Comparison of ENCODE assay signal across 9 mouse cellular contexts in genomic region chr10:122887528-122888183, GRCm38 (mm10).
DNase-seq lines count a peak whose midpoint lies in the region; ATAC-seq lines count a peak whose summit lies in the region.
"Had no signal": no experiment of that assay in that cellular context is flagged by ENCODE, and none has a peak within 500 bp of the region (broad histone marks: within the 10 kb centered on the region; RNA-seq: fewer than 3 reads in every experiment).

No protein-coding gene starts in this region.

- H3K4me1 ChIP-seq in kidney, embryonic 16.5 days (ENCODE audit: insufficient read depth, low read length): peaks cover 57% of the 10 kb centered on the region
- H3K4me1 ChIP-seq in heart, embryonic 14.5 days (ENCODE audit: control insufficient read depth in 2 of 2, insufficient read depth in 2 of 2, low read length in 2 of 2): peaks cover 43 to 55% of the 10 kb centered on the region in 2 experiments
- H3K4me1 ChIP-seq in liver, embryonic 12.5 days: peaks cover 8% of the 10 kb centered on the region; the same call in 1 of the 2 replicates

- no peak overlapping the region; the same call in 1 of the 2 replicates for H3K4me2 ChIP-seq in kidney, embryonic 16.5 days (replicated peaks; ENCODE audit: low read depth, low read length)
- H3K4me2 ChIP-seq in heart, embryonic 14.5 days (ENCODE audit: low read length): no peak overlapping the region
- no peak overlapping the region for H3K4me2 ChIP-seq in liver, embryonic 12.5 days

- peak overlapping the region; percentile 87 for H3K27ac ChIP-seq in kidney, embryonic 16.5 days (ENCODE audit: low read length)
- peak overlapping the region; percentile 2 to 57 for H3K27ac ChIP-seq in heart, embryonic 14.5 days (replicated peaks in 1 of 2; ENCODE audit: control insufficient read depth in 1 of 2, insufficient read depth in 1 of 2, low read depth in 2 of 2, low read length in 2 of 2)
- H3K27ac ChIP-seq in liver, embryonic 12.5 days: no peak overlapping the region

- H3K4me3 ChIP-seq in kidney, embryonic 16.5 days (ENCODE audit: low read length): no peak overlapping the region
- no peak overlapping the region for H3K4me3 ChIP-seq in heart, embryonic 14.5 days (ENCODE audit: control insufficient read depth in 1 of 2, insufficient read depth in 1 of 2, low read depth in 1 of 2, low read length in 2 of 2)
- no peak overlapping the region for H3K4me3 ChIP-seq in liver, embryonic 12.5 days

- no peak for DNase-seq in kidney, adult 11 months
- DNase-seq in embryo, embryonic 11 days: peak; percentile 79
- DNase-seq in urinary bladder, postnatal 14 days (ENCODE audit: low spot score): no peak
- no peak for DNase-seq in urinary bladder, postnatal 36 days (ENCODE audit: low spot score in 2 of 2)

- ATAC-seq in kidney, embryonic 16.5 days (ENCODE audit: low FRiP score, low TSS enrichment): peak; percentile 70
- ATAC-seq in heart, embryonic 14.5 days (ENCODE audit: insufficient number of reproducible peaks, insufficient read depth, low FRiP score, low read depth): no peak
- peak; percentile 28; the same call in 1 of the 2 replicates for ATAC-seq in liver, embryonic 12.5 days
- ATAC-seq in CD4-positive, CD25-positive, alpha-beta regulatory T cell, adult 4 months: no peak

- no peaks in the 10 kb centered on the region for H3K9me3 ChIP-seq in kidney, embryonic 16.5 days (ENCODE audit: low read length)
- no peaks in the 10 kb centered on the region for H3K9me3 ChIP-seq in heart, embryonic 14.5 days (ENCODE audit: control insufficient read depth, low read length)
- no peaks in the 10 kb centered on the region for H3K9me3 ChIP-seq in liver, embryonic 12.5 days (replicated peaks)

- WGBS in kidney, embryonic 16.5 days: 30% methylated on average over 10 of the region's 10 CpGs
- WGBS in heart, embryonic 14.5 days: 51% methylated on average over 10 of the region's 10 CpGs
- WGBS in liver, embryonic 12.5 days (ENCODE audit: insufficient replicate concordance): 68% methylated on average over 10 of the region's 10 CpGs

- no peaks in the 10 kb centered on the region for H3K27me3 ChIP-seq in kidney, embryonic 16.5 days (ENCODE audit: insufficient read depth, low read length)
- no peaks in the 10 kb centered on the region for H3K27me3 ChIP-seq in heart, embryonic 14.5 days (ENCODE audit: control insufficient read depth, insufficient read depth, low read length)
- no peaks in the 10 kb centered on the region for H3K27me3 ChIP-seq in liver, embryonic 12.5 days (replicated peaks)

- H3K9ac ChIP-seq in kidney, embryonic 16.5 days (replicated peaks; ENCODE audit: low read length): peak overlapping the region; percentile 2; the same call in 1 of the 2 replicates
- H3K9ac ChIP-seq in heart, embryonic 14.5 days (ENCODE audit: low read length): peak overlapping the region; percentile 73
- H3K9ac ChIP-seq in liver, embryonic 12.5 days: no peak overlapping the region

- H3K36me3 ChIP-seq in kidney, embryonic 16.5 days (ENCODE audit: insufficient read depth, low read length): 0 out of 2 replicates have a peak, but pooled peaks cover 2% of the 10 kb centered on the region
- no peaks in the 10 kb centered on the region for H3K36me3 ChIP-seq in heart, embryonic 14.5 days (ENCODE audit: control insufficient read depth, insufficient read depth, low read length)
- H3K36me3 ChIP-seq in liver, embryonic 12.5 days: no peaks in the 10 kb centered on the region
- H3K36me3 ChIP-seq: G1E had no signal

Comparison
In these comparisons a context has a peak if more than half of its experiments do, and no peak if none do; other contexts are left out.
1. ATAC-seq: peak in kidney, embryonic 16.5 days (single experiment) and liver, embryonic 12.5 days (single experiment); none in heart, embryonic 14.5 days (single experiment) and CD4-positive, CD25-positive, alpha-beta regulatory T cell, adult 4 months (single experiment).